Mouse (Mus musculus) limb, embryonic 10.5 days (tissue): ENCODE measurements at regions not wholly inside any gene's neighbourhood (a gene's known extent, or its start where the extent isn't known, plus 50 kb on each side); places are given as distances from the start of the nearest gene placed in this dataset.

Experiments used
- DNase-seq: peaks from one replicate; pipeline ENCODE4 v3.0.0-alpha.2; 2017; ENCODE audit warnings: low spot score
- H3K27ac ChIP-seq: fragments of 300-500 bp; sonication (generic); 2 replicates; pipeline ENCODE4 v1.5.1; 2016; ENCODE audit warnings: mild to moderate bottlenecking
- H3K27me3 ChIP-seq: fragments of 300-500 bp; sonication (generic); 2 replicates; pipeline ENCODE4 v1.6.1; 2016; ENCODE audit warnings: low read depth, mild to moderate bottlenecking; ENCODE audit not compliant: poor library complexity, severe bottlenecking
- H3K36me3 ChIP-seq: fragments of 300-500 bp; sonication (generic); 2 replicates; pipeline ENCODE4 v1.6.1; 2016; ENCODE audit warnings: mild to moderate bottlenecking, moderate library complexity
- H3K4me1 ChIP-seq: fragments of 300-500 bp; sonication (generic); 2 replicates; pipeline ENCODE4 v1.6.1; 2016
- H3K4me3 ChIP-seq: fragments of 300-500 bp; sonication (generic); 2 replicates; pipeline ENCODE4 v1.5.1; 2016; ENCODE audit warnings: mild to moderate bottlenecking, moderate library complexity
- H3K9me3 ChIP-seq: fragments of 300-500 bp; sonication (generic); replicated peaks from 2 replicates; pipeline ENCODE4 v1.6.1; 2016; ENCODE audit warnings: mild to moderate bottlenecking
- WGBS: fragments of 180-500 bp; shearing (Covaris S2); methylation state at CpG from one replicate; pipeline ENCODE4 v1.1.7; 2016; 5-methylcytosine and 5-hydroxymethylcytosine counted together

- Histone ChIP-seq H3K27me3 (no peaks in the 10 kb centered on the region), H3K4me3 (no peak overlapping the region), H3K36me3 (no peaks in the 10 kb centered on the region), H3K9me3 (no peaks in the 10 kb centered on the region), H3K27ac (no peak overlapping the region), H3K4me1 (no peaks in the 10 kb centered on the region)
- WGBS, result 70% methylated on average over 7 of the region's 7 CpGs
- no peak for DNase-seq
These were observed 411.0 kb downstream of the Ofcc1 start for GRCm38 (mm10) chr13:39950203-39950602.

GRCm38 (mm10) chr13:39935216-39935615 is 426.0 kb downstream of the Ofcc1 start:
- Histone ChIP-seq H3K9me3 (no peaks in the 10 kb centered on the region), H3K36me3 (no peaks in the 10 kb centered on the region), H3K4me1 (no peaks in the 10 kb centered on the region), H3K27ac (no peak overlapping the region), H3K27me3 (no peaks in the 10 kb centered on the region), H3K4me3 (no peak overlapping the region)
- DNase-seq, result no peak
- 78% methylated on average over 2 of the region's 2 CpGs for WGBS

- Histone ChIP-seq H3K9me3 (no peaks in the 10 kb centered on the region), H3K36me3 (no peaks in the 10 kb centered on the region), H3K27me3 (no peaks in the 10 kb centered on the region), H3K27ac (no peak overlapping the region), H3K4me1 (no peaks in the 10 kb centered on the region), H3K4me3 (no peak overlapping the region)
- DNase-seq, result no peak
- 68% methylated on average over 3 of the region's 3 CpGs for WGBS
These were observed 429.8 kb downstream of the Ofcc1 start for GRCm38 (mm10) chr13:39931487-39931886.

GRCm38 (mm10) chr13:39928573-39928972 is 432.7 kb downstream of the Ofcc1 start:
- H3K27ac ChIP-seq, result no peak overlapping the region
- no peaks in the 10 kb centered on the region for H3K27me3 ChIP-seq
- H3K4me3 ChIP-seq, result no peak overlapping the region
- 94% methylated on average over 7 of the region's 7 CpGs for WGBS
- DNase-seq, result no peak
- no peaks in the 10 kb centered on the region for H3K9me3 ChIP-seq
- no peaks in the 10 kb centered on the region for H3K36me3 ChIP-seq
- H3K4me1 ChIP-seq, result no peaks in the 10 kb centered on the region

- Histone ChIP-seq H3K27ac (no peak overlapping the region), H3K27me3 (no peaks in the 10 kb centered on the region), H3K4me1 (no peaks in the 10 kb centered on the region), H3K4me3 (no peak overlapping the region), H3K9me3 (no peaks in the 10 kb centered on the region), H3K36me3 (no peaks in the 10 kb centered on the region)
- 94% methylated on average over 4 of the region's 4 CpGs for WGBS
- DNase-seq, result no peak
These were observed 436.9 kb downstream of the Ofcc1 start for GRCm38 (mm10) chr13:39924366-39924765.

- Histone ChIP-seq H3K27ac (no peak overlapping the region), H3K36me3 (no peaks in the 10 kb centered on the region), H3K4me3 (no peak overlapping the region), H3K9me3 (no peaks in the 10 kb centered on the region), H3K4me1 (no peaks in the 10 kb centered on the region), H3K27me3 (no peaks in the 10 kb centered on the region)
- 88% methylated on average over 9 of the region's 9 CpGs for WGBS
- no peak for DNase-seq
These were observed 438.1 kb downstream of the Ofcc1 start for GRCm38 (mm10) chr13:39923113-39923512.

- Histone ChIP-seq H3K27me3 (no peaks in the 10 kb centered on the region), H3K4me3 (no peak overlapping the region), H3K4me1 (no peaks in the 10 kb centered on the region), H3K36me3 (no peaks in the 10 kb centered on the region), H3K9me3 (no peaks in the 10 kb centered on the region), H3K27ac (no peak overlapping the region)
- DNase-seq, result no peak
- 60% methylated on average over 10 of the region's 10 CpGs for WGBS
These were observed 453.5 kb downstream of the Ofcc1 start for GRCm38 (mm10) chr13:39907720-39908119.

- Histone ChIP-seq H3K4me1 (no peaks in the 10 kb centered on the region), H3K9me3 (no peaks in the 10 kb centered on the region), H3K4me3 (no peak overlapping the region), H3K27ac (no peak overlapping the region), H3K27me3 (no peaks in the 10 kb centered on the region), H3K36me3 (no peaks in the 10 kb centered on the region)
- WGBS, result 93% methylated on average over 8 of the region's 8 CpGs
- no peak for DNase-seq
These were observed 457.0 kb downstream of the Ofcc1 start for GRCm38 (mm10) chr13:39904264-39904663.

GRCm38 (mm10) chr13:39903319-39903718 is 457.9 kb downstream of the Ofcc1 start:
- WGBS, result 82% methylated on average over 3 of the region's 3 CpGs
- Histone ChIP-seq H3K9me3 (no peaks in the 10 kb centered on the region), H3K36me3 (no peaks in the 10 kb centered on the region), H3K27ac (no peak overlapping the region), H3K27me3 (no peaks in the 10 kb centered on the region), H3K4me1 (no peaks in the 10 kb centered on the region), H3K4me3 (no peak overlapping the region)
- no peak for DNase-seq

GRCm38 (mm10) chr13:39899332-39899731 is 461.9 kb downstream of the Ofcc1 start:
- Histone ChIP-seq H3K9me3 (no peaks in the 10 kb centered on the region), H3K27me3 (no peaks in the 10 kb centered on the region), H3K4me3 (no peak overlapping the region), H3K36me3 (no peaks in the 10 kb centered on the region), H3K4me1 (no peaks in the 10 kb centered on the region), H3K27ac (no peak overlapping the region)
- 89% methylated on average over 2 of the region's 2 CpGs for WGBS
- DNase-seq, result no peak

- WGBS, result 89% methylated on average over 5 of the region's 5 CpGs
- H3K4me1 ChIP-seq, result no peaks in the 10 kb centered on the region
- DNase-seq, result no peak
These were observed 462.8 kb downstream of the Ofcc1 start for GRCm38 (mm10) chr13:39898412-39898979.

GRCm38 (mm10) chr13:39894159-39894558 is 467.1 kb downstream of the Ofcc1 start:
- Histone ChIP-seq H3K4me3 (no peak overlapping the region), H3K9me3 (no peaks in the 10 kb centered on the region), H3K4me1 (no peaks in the 10 kb centered on the region), H3K27ac (no peak overlapping the region), H3K27me3 (no peaks in the 10 kb centered on the region), H3K36me3 (no peaks in the 10 kb centered on the region)
- DNase-seq, result no peak
- WGBS, result 69% methylated on average over 5 of the region's 5 CpGs

More at GRCm38 (mm10) chr13:39898412-39898979, 462.8 kb downstream of the Ofcc1 start:
- Histone ChIP-seq H3K27ac (no peak overlapping the region), H3K9me3 (no peaks in the 10 kb centered on the region), H3K27me3 (no peaks in the 10 kb centered on the region), H3K4me3 (no peak overlapping the region), H3K36me3 (no peaks in the 10 kb centered on the region)

GRCm38 (mm10) chr13:39881066-39881465 is 480.2 kb downstream of the Ofcc1 start:
- no peak overlapping the region for H3K27ac ChIP-seq
- H3K27me3 ChIP-seq, result no peaks in the 10 kb centered on the region
- no peak for DNase-seq
- no peaks in the 10 kb centered on the region for H3K9me3 ChIP-seq
- H3K4me3 ChIP-seq, result no peak overlapping the region
- WGBS, result 92% methylated on average over 7 of the region's 7 CpGs
- H3K36me3 ChIP-seq, result no peaks in the 10 kb centered on the region
- H3K4me1 ChIP-seq, result 0 out of 2 replicates have a peak, but pooled peaks cover 2% of the 10 kb centered on the region

GRCm38 (mm10) chr13:39880136-39880535 is 481.1 kb downstream of the Ofcc1 start:
- Histone ChIP-seq H3K9me3 (no peaks in the 10 kb centered on the region), H3K4me3 (no peak overlapping the region), H3K36me3 (no peaks in the 10 kb centered on the region), H3K27me3 (no peaks in the 10 kb centered on the region), H3K27ac (no peak overlapping the region), H3K4me1 (0 out of 2 replicates have a peak, but pooled peaks cover 2% of the 10 kb centered on the region)
- 38% methylated on average over 2 of the region's 2 CpGs for WGBS
- no peak for DNase-seq
